Mouse (Mus musculus): Measurements from ENCODE around the gene Calhm2. TPM values are rescaled to one million over a fixed set of nuclear protein-coding genes. Genes with fewer than 3 reads are reported as not detected.
"Not testable (repeated sequence)": the region's sequence is repeated elsewhere in the genome, so short reads cannot be mapped to it uniquely, and the experiment has no call there.

Calhm2 gene
- polyA plus RNA-seq, 1 experiment from 2014 or later = 11.8 TPM

DNA sequence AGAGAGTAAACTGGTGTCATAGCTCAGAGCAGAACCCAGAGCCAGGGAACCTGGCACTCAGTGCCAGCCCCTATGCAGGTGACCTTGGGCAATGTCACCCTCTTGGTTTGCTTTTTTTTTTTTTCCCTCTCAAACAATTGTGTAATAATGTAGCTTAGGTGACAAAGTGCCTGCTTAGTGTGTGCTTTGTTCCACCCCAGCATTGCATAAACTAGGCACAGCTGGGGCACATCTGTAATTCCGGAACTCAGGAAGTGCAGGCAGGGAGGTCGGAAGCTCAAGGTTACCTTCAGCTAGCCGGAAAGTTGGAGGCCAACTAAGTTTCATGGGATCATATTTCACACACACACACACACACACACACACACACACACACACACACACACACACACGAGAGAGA is 11.8 kb upstream of the Calhm2 start:
- WGBS = 18% methylated on average over 4 of the region's 4 CpGs
- no peak for ATAC-seq (ENCODE audit: insufficient number of reproducible peaks, insufficient read depth, low FRiP score, low TSS enrichment, low read depth)
- Histone ChIP-seq H3K4me2 (no peak overlapping the region), H3K27me3 (peaks cover 12% of the 10 kb centered on the region), H3K27ac (no peak overlapping the region), H3K9ac (no peak overlapping the region), H3K4me1 (peaks cover 13% of the 10 kb centered on the region), H3K36me3 (no peaks in the 10 kb centered on the region), H3K4me3 (no peak overlapping the region), H3K9me3 (no peaks in the 10 kb centered on the region)

DNA sequence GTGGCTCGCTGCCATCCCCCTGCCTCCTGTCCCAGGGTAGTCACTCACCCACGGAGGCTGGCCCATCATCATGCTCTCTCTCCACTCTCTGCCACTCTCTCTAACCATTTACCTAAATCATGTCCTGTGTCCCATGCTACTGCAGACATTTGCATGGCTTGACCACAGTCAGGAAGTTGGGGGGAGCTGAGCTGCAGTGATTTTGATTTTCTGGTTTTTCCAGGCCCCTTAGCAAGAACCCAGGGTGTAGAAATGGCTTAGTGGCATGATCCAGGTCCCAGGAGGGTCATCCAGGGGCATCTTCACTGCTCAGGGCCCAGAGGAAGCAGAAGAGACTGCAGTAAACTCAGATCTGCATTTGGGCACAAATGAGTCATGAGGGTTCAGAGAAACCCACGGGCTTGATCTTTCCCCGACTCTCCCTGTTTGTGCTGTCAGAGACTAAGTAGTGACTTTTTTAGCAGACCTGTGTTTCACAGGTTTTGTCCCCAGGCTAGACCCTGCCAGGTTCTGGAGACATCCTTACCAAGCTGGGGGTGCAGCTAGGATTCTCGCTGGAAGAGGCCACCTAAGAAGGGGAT is 10.3 kb upstream of the Calhm2 start:
- H3K4me1 ChIP-seq = peaks cover 13% of the 10 kb centered on the region
- no peak overlapping the region for H3K27ac ChIP-seq
- no peak overlapping the region for H3K9ac ChIP-seq
- WGBS = 76% methylated on average over 5 of the region's 5 CpGs
- H3K27me3 ChIP-seq = peaks cover 12% of the 10 kb centered on the region
- H3K36me3 ChIP-seq = no peaks in the 10 kb centered on the region
- no peak for ATAC-seq (ENCODE audit: insufficient number of reproducible peaks, insufficient read depth, low FRiP score, low TSS enrichment, low read depth)
- no peak overlapping the region for H3K4me2 ChIP-seq
- no peaks in the 10 kb centered on the region for H3K9me3 ChIP-seq
- no peak overlapping the region for H3K4me3 ChIP-seq

DNA sequence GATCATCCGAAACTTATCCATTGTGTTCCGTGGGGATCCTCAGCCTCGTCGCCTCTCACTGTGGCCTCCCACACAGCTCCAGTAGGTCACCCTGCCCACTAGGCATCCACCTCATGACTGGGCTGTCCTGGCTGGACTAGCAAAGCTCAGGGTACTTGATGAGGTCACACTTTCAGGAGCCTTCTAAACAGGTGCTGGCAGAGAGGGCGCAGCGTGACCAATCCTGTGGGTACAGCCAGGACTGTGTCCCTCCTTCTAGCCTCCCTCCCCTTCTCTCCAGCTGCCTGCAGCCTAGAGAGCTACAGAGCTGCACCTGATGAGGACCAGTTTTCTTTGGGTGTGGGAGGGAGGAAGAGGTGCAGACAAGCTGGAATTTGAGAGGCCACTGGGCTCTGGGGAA is 6.1 kb upstream of the Calhm2 start, which contains the start of gene Calhm1:
Calhm1 (minus strand) TSS at position 101 of the 400 bp plus-strand sequence.
- H3K9ac ChIP-seq = no peak within 1 kb of the TSS
- H3K9me3 ChIP-seq = no peaks in the 10 kb centered on the region
- no peak for ATAC-seq (ENCODE audit: insufficient number of reproducible peaks, insufficient read depth, low FRiP score, low TSS enrichment, low read depth)
- H3K36me3 ChIP-seq = no peaks in the 10 kb centered on the region
- H3K4me2 ChIP-seq = no peak within 1 kb of the TSS
- H3K4me1 ChIP-seq = peaks cover 7% of the 10 kb centered on the region
- WGBS = 95% methylated on average over 6 of the region's 6 CpGs
- H3K27me3 ChIP-seq = no peaks in the 10 kb centered on the region
- H3K27ac ChIP-seq = no peak within 1 kb of the TSS
- no peak within 1 kb of the TSS for H3K4me3 ChIP-seq

DNA sequence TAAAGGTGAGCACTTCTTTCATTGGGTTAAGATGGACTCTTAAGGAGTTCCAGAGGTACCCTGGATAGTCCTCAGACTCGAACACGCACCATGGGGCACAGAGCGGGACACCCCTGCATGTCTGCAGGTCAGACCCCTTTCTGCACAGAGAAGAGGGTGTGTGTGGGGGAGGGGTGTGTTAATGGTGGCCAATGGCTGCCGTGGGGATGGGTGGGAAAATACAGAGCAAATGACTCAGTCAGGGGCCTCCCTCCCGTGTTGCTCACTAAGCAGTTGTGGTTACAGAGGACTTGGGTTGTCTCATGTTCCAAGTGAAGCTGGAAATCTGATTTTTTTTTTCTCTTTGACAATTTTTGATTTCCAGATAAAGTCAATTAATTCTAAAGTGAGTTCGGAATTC is 4.3 kb upstream of the Calhm2 start:
- H3K4me3 ChIP-seq = no peak overlapping the region
- no peaks in the 10 kb centered on the region for H3K36me3 ChIP-seq
- no peak for ATAC-seq (ENCODE audit: insufficient number of reproducible peaks, insufficient read depth, low FRiP score, low TSS enrichment, low read depth)
- no peak overlapping the region for H3K4me2 ChIP-seq
- H3K27ac ChIP-seq = no peak overlapping the region
- H3K4me1 ChIP-seq = peaks cover 24% of the 10 kb centered on the region
- H3K9ac ChIP-seq = no peak overlapping the region
- 71% methylated on average over 6 of the region's 6 CpGs for WGBS
- H3K27me3 ChIP-seq = no peaks in the 10 kb centered on the region
- no peaks in the 10 kb centered on the region for H3K9me3 ChIP-seq

DNA sequence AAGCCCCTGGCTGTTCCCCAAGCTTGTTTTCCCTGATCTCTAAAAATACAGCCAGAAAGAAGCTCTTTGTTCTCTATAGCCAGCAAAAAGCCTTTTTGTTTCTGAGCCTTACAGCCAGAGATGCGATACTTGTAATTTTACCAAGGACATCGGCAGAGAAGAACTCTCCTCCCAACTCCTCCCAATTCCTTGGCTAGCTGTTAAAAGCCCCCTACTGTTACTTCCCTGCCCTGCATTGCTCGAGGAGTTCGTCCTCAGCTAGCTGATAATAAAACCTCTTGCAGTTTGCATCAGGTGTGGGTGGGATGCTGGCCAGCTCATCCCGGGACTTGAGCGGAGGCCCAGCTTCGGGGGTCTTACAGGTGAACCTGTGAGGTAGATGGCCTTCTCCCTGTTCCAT is 1.5 kb upstream of the Calhm2 start:
- not testable (repeated sequence) for H3K9me3 ChIP-seq; H3K9ac ChIP-seq; H3K27me3 ChIP-seq; H3K4me3 ChIP-seq; ATAC-seq (ENCODE audit: insufficient number of reproducible peaks, insufficient read depth, low FRiP score, low TSS enrichment, low read depth); H3K4me2 ChIP-seq; H3K27ac ChIP-seq
- H3K4me1 ChIP-seq = peaks cover 39% of the 10 kb centered on the region
- WGBS = 32% methylated on average over 7 of the region's 7 CpGs
- H3K36me3 ChIP-seq = peaks cover 13% of the 10 kb centered on the region

DNA sequence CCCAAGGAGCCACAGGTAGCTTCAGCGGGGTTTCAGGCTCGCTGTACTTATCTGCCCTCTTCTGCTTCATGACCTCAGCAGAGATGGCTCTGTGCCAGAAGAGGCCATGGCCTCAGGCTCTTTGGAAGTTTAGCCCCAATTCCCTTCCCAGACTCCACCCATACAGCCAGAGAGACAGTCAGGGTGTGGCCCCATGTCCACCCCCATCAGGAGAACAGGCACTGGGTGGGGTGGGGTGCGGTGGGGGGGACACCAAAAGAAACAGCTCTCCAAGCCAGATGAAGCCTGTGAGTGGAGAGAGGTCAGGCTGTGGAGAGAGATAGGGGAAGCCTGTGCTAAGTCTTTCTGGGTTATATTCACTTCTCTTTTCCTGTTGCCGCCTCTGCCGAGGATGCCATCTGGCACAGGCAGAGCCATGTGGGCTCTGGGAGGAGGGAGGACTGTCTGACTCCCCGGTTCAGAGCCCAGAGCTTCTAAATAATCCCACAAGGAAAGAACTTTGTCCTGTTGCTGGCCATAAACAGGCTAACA is 978 bp downstream of the Calhm2 start:
- ATAC-seq (ENCODE audit: insufficient number of reproducible peaks, insufficient read depth, low FRiP score, low TSS enrichment, low read depth) = no peak
- Histone ChIP-seq H3K9ac (peak overlapping the region; percentile 81), H3K27ac (peak overlapping the region; percentile 93), H3K4me1 (peaks cover 39% of the 10 kb centered on the region), H3K36me3 (peaks cover 33% of the 10 kb centered on the region), H3K4me2 (peak overlapping the region; percentile 78), H3K27me3 (no peaks in the 10 kb centered on the region), H3K9me3 (no peaks in the 10 kb centered on the region), H3K4me3 (peak overlapping the region; percentile 49)
- WGBS = 14% methylated on average over 6 of the region's 6 CpGs

DNA sequence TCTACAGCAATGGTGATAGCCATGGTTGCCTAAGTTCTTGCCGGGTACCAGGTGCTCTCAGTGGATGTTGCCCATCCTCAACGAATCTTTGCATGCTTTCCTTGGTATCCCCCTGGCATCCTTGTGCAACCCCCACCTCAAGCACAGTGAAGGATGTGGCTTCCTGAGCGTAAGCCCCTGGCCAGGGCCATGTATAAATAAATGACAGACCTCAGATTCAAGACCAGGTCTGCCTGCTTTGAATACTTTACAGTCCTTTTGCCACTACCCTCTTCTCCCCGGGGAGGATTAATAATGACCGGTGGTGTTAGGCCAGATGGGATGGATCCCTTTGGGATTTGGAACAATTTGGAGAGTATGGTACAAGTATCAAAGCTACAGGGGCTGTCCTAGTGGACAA is 1.9 kb downstream of the Calhm2 start:
- no peaks in the 10 kb centered on the region for H3K27me3 ChIP-seq
- no peak for ATAC-seq (ENCODE audit: insufficient number of reproducible peaks, insufficient read depth, low FRiP score, low TSS enrichment, low read depth)
- 91% methylated on average over 5 of the region's 5 CpGs for WGBS
- 0 out of 2 replicates have a peak overlapping the region, but pooled peaks have one; percentile 3 for H3K9ac ChIP-seq
- H3K36me3 ChIP-seq = peaks cover 42% of the 10 kb centered on the region
- no peak overlapping the region for H3K27ac ChIP-seq
- H3K4me1 ChIP-seq = peaks cover 39% of the 10 kb centered on the region
- H3K9me3 ChIP-seq = no peaks in the 10 kb centered on the region
- H3K4me2 ChIP-seq = peak overlapping the region; percentile 78
- no peak overlapping the region for H3K4me3 ChIP-seq

DNA sequence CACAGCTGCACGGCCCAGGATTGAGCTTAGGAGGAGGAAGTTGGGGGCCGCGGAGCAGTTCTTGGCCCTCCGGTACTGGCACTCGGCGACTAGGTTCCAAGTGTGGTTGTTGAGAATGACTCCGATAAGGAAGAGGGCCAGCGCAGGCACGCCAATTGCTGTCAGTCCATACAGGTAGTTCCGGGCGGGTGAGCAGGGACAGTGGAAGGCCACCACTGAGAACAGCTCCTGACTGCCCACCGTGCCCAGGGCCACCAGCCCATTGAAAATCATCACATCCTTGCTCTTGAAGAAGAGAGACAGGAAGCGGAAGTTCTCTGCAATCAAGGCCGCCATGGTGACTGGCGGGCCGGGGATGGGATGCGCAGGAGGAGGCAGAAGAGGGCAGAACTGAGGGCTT is 2.5 kb downstream of the Calhm2 start:
- Histone ChIP-seq H3K9me3 (no peaks in the 10 kb centered on the region), H3K4me2 (no peak overlapping the region), H3K36me3 (peaks cover 48% of the 10 kb centered on the region), H3K27ac (no peak overlapping the region), H3K4me1 (peaks cover 39% of the 10 kb centered on the region), H3K4me3 (no peak overlapping the region), H3K9ac (0 out of 2 replicates have a peak overlapping the region, but pooled peaks have one; percentile 3), H3K27me3 (no peaks in the 10 kb centered on the region)
- no peak for ATAC-seq (ENCODE audit: insufficient number of reproducible peaks, insufficient read depth, low FRiP score, low TSS enrichment, low read depth)
- WGBS = 90% methylated on average over 17 of the region's 17 CpGs

DNA sequence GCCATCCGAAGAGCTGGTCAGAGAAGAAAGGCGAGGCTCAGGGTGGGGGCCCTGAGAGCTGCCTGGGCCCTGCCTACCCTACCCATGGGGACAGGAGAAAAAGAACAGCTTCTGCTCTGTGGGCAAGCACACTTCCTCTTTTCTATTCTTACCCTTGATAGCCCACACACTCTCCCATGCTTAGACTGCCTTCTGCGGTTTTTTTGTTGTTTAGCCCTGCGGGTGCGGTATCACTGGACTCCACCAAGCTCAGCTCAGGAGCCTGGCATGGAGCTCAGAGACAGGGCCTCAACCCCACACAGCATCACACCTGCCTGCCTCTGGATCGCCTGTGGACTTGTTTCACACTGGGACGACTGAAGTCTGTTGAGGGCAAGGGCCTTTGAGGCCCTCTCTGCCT is 4.9 kb downstream of the Calhm2 start:
- no peak for ATAC-seq (ENCODE audit: insufficient number of reproducible peaks, insufficient read depth, low FRiP score, low TSS enrichment, low read depth)
- H3K36me3 ChIP-seq = peaks cover 72% of the 10 kb centered on the region

DNA sequence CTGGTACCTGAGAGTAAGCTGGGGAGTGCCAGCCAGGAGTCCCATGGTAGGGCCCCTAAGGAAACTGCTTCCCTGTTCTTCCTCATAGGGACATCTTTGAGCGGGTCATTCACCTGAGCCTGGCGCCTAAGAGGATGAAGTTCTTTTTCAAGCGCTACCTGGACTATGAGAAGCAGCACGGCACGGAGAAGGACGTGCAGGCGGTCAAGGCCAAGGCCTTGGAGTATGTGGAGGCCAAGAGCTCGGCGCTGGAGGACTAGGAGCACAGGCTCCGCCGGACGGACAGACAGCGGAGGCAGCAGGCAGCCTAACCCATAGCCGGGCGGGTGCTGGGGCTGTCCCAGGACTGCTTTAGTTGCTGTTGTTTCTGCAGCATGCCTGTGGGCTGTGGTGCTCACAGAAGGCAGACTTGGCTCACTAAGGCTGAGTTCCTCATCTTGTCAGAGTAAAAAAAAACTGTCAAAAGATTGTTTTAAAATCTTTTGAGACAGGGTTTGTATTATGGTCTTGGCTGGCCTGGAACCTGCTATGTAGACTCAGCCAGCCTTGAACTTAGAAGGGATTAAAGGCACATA is 7.5 kb downstream of the Calhm2 start:
- Histone ChIP-seq H3K27me3 (no peaks in the 10 kb centered on the region), H3K27ac (no peak overlapping the region), H3K4me2 (no peak overlapping the region), H3K4me3 (no peak overlapping the region), H3K9me3 (no peaks in the 10 kb centered on the region), H3K9ac (no peak overlapping the region), H3K36me3 (peaks cover 91% of the 10 kb centered on the region), H3K4me1 (no peaks in the 10 kb centered on the region)
- 93% methylated on average over 15 of the region's 15 CpGs for WGBS
- no peak for ATAC-seq (ENCODE audit: insufficient number of reproducible peaks, insufficient read depth, low FRiP score, low TSS enrichment, low read depth)

More for the DNA sequence above, 4.9 kb downstream of the Calhm2 start:
- H3K9me3 ChIP-seq = no peaks in the 10 kb centered on the region
- H3K4me3 ChIP-seq = no peak overlapping the region
- no peak overlapping the region for H3K27ac ChIP-seq
- 90% methylated on average over 7 of the region's 7 CpGs for WGBS
- H3K9ac ChIP-seq = peak overlapping the region; percentile 22; the same call in 1 of the 2 replicates
- no peak overlapping the region for H3K4me2 ChIP-seq
- H3K4me1 ChIP-seq = peaks cover 23% of the 10 kb centered on the region
- no peaks in the 10 kb centered on the region for H3K27me3 ChIP-seq

DNA sequence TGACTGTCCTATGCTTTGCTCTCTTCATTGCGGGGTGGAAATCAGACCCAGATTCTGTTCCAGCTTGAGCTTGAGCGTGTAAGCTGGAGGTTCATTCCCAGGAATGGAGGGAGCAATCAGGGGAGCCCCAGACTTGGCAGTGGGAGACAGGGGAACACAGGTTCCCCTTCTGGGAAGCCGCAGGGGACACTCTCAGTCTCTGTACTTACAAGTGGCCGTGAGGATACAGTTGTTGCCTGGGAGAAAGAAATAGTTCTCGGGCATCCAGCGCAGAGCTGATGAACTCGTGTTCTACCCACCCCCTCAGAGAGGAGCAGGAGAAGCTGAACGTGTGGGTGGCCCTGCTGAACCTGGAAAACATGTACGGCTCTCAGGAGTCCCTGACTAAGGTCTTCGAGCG is 9.3 kb downstream of the Calhm2 start:
- no peak overlapping the region for H3K27ac ChIP-seq
- no peak overlapping the region for H3K9ac ChIP-seq
- no peak overlapping the region for H3K4me3 ChIP-seq
- WGBS = 91% methylated on average over 11 of the region's 11 CpGs
- H3K27me3 ChIP-seq = no peaks in the 10 kb centered on the region
- H3K4me1 ChIP-seq = no peaks in the 10 kb centered on the region
- peaks cover 97% of the 10 kb centered on the region for H3K36me3 ChIP-seq
- no peaks in the 10 kb centered on the region for H3K9me3 ChIP-seq
- no peak for ATAC-seq (ENCODE audit: insufficient number of reproducible peaks, insufficient read depth, low FRiP score, low TSS enrichment, low read depth)
- H3K4me2 ChIP-seq = no peak overlapping the region

DNA sequence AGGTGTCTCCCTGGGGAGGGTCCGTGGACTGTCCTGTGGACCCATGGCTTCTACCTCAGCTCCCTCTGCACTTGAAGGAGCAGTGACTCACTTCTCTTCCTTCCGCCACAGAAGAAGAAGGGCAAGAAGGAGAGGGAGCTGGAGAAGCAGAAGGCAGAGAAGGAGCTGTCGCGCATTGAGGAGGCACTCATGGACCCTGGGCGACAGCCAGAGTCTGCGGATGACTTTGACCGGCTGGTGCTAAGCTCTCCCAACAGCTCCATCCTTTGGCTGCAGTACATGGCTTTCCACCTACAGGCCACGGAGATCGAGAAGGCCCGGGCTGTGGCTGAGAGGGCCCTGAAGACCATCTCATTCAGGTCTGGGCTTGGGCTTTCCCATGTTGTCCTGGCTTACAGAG is 9.9 kb downstream of the Calhm2 start:
- Histone ChIP-seq H3K4me2 (no peak overlapping the region), H3K9me3 (no peaks in the 10 kb centered on the region), H3K27ac (no peak overlapping the region), H3K4me3 (no peak overlapping the region), H3K36me3 (peaks cover 94% of the 10 kb centered on the region), H3K4me1 (no peaks in the 10 kb centered on the region), H3K27me3 (no peaks in the 10 kb centered on the region), H3K9ac (no peak overlapping the region)
- WGBS = 97% methylated on average over 10 of the region's 10 CpGs
- ATAC-seq (ENCODE audit: insufficient number of reproducible peaks, insufficient read depth, low FRiP score, low TSS enrichment, low read depth) = no peak

Data from embryonic facial prominence, embryonic 13.5 days (tissue).